Mouse (Mus musculus) heart, embryonic 14.5 days (tissue): ENCODE data around the gene Elmo1. TPM values are rescaled to one million over a fixed set of nuclear protein-coding genes. Genes with fewer than 3 reads are reported as not detected.
A peak's percentile ranks its signal among the peaks of the same experiment; 100 is the strongest.

ENCODE experiments used
- ATAC-seq: fragments of 200-750 bp; cut with Nextera tagmentation; 2 replicates; pipeline ENCODE4 v1.8.0; 2017; ENCODE audit warnings: low read depth, moderate TSS enrichment; ENCODE audit not compliant: insufficient number of reproducible peaks, insufficient read depth, low FRiP score
- H3K27ac ChIP-seq, 2 experiments: fragments of 200-500 bp in 1 of 2; fragments of 300-500 bp in 1 of 2; sonication (generic) in 1 of 2; replicated peaks in 1 of 2; 2 replicates each; pipeline ENCODE4 v1.5.1; 2012 to 2014; ENCODE audit warnings: low read depth in 2 of 2, low read length in 2 of 2, control low read depth in 1 of 2, mild to moderate bottlenecking in 1 of 2, mixed read lengths in 1 of 2; ENCODE audit not compliant: control insufficient read depth in 1 of 2, insufficient read depth in 1 of 2
- H3K27me3 ChIP-seq: fragments of 300-500 bp; sonication (generic); 2 replicates; pipeline ENCODE4 v1.6.1; 2014; ENCODE audit warnings: mild to moderate bottlenecking, low read length, control low read depth; ENCODE audit not compliant: control insufficient read depth, insufficient read depth
- H3K36me3 ChIP-seq: fragments of 300-500 bp; sonication (generic); 2 replicates; pipeline ENCODE4 v1.6.1; 2014; ENCODE audit warnings: mild to moderate bottlenecking, control low read depth, low read length, mixed read lengths; ENCODE audit not compliant: control insufficient read depth, insufficient read depth
- H3K4me1 ChIP-seq, 2 experiments: fragments of 200-500 bp in 1 of 2; fragments of 300-500 bp in 1 of 2; sonication (generic) in 1 of 2; 2 replicates each; pipeline ENCODE4 v1.6.1; 2012 to 2014; ENCODE audit warnings: low read length in 2 of 2, control low read depth in 1 of 2, mixed read lengths in 1 of 2; ENCODE audit not compliant: control insufficient read depth in 2 of 2, insufficient read depth in 2 of 2
- H3K4me2 ChIP-seq: fragments of 300-500 bp; sonication (generic); 2 replicates; pipeline ENCODE4 v1.6.1; 2014; ENCODE audit warnings: mild to moderate bottlenecking, low read length
- H3K4me3 ChIP-seq, 2 experiments: fragments of 200-500 bp in 1 of 2; fragments of 300-500 bp in 1 of 2; sonication (generic) in 1 of 2; 2 replicates each; pipeline ENCODE4 v1.5.1; 2012 to 2014; ENCODE audit warnings: low read length in 2 of 2, mild to moderate bottlenecking in 2 of 2, control low read depth in 1 of 2, low read depth in 1 of 2, moderate library complexity in 1 of 2; ENCODE audit not compliant: control insufficient read depth in 1 of 2, insufficient read depth in 1 of 2
- H3K9ac ChIP-seq: fragments of 300-500 bp; sonication (generic); 2 replicates; pipeline ENCODE4 v1.6.1; 2014; ENCODE audit warnings: mild to moderate bottlenecking, low read length
- H3K9me3 ChIP-seq: fragments of 300-500 bp; sonication (generic); 2 replicates; pipeline ENCODE4 v1.6.1; 2016; ENCODE audit warnings: low read length, control low read depth; ENCODE audit not compliant: control insufficient read depth
- WGBS: fragments of 180-500 bp; shearing (Covaris S2); extraction: QIAGEN DNeasy Blood & Tissue Kit; methylation state at CpG from one replicate; pipeline ENCODE4 v1.1.7; 2014; 5-methylcytosine and 5-hydroxymethylcytosine counted together
- polyA plus RNA-seq: library from polyadenylated mRNA; unstranded; fragments of >200 nt; fragmentation: Nextera tagmentation; extraction: Ambion mirVana; gene quantifications from 2 replicates; pipeline ENCODE4 v1.2.1, GENCODE M21; 2014

The Elmo1 gene
- polyA plus RNA-seq, 1 experiment from 2014 or later = 10.4 TPM

GRCm38 (mm10) chr13:20598618-20599017 lies 508.2 kb downstream of the Elmo1 start:
- Histone ChIP-seq H3K27ac (peak overlapping the region; percentile 15 to 22; a peak in 2 of 4 replicates), H3K4me3 (no peak overlapping the region), H3K36me3 (no peaks in the 10 kb centered on the region), H3K9me3 (no peaks in the 10 kb centered on the region), H3K9ac (no peak overlapping the region), H3K4me2 (no peak overlapping the region), H3K4me1 (peaks cover 18 to 30% of the 10 kb centered on the region in 2 experiments), H3K27me3 (no peaks in the 10 kb centered on the region)
- ATAC-seq = no peak
- 45% methylated on average over 3 of the region's 3 CpGs for WGBS

- Histone ChIP-seq H3K9ac (no peak overlapping the region), H3K4me3 (no peak overlapping the region), H3K36me3 (no peaks in the 10 kb centered on the region), H3K4me1 (peaks cover 18 to 30% of the 10 kb centered on the region in 2 experiments), H3K27ac (0 out of 4 replicates have a peak overlapping the region, but pooled peaks of 1 of the 2 experiments have one; percentile 6), H3K27me3 (no peaks in the 10 kb centered on the region), H3K4me2 (no peak overlapping the region), H3K9me3 (no peaks in the 10 kb centered on the region)
- ATAC-seq = no peak
- WGBS = 63% methylated on average over 6 of the region's 6 CpGs
Observed at GRCm38 (mm10) chr13:20600246-20600645, 509.9 kb downstream of the Elmo1 start.

- H3K4me3 ChIP-seq = no peak overlapping the region
- WGBS = 18% methylated on average over 1 of the region's 1 CpGs
- H3K4me1 ChIP-seq = peaks cover 18 to 30% of the 10 kb centered on the region in 2 experiments
Observed at GRCm38 (mm10) chr13:20601421-20601820, 511.0 kb downstream of the Elmo1 start.

GRCm38 (mm10) chr13:20606891-20607290 lies 516.5 kb downstream of the Elmo1 start:
- 87% methylated on average over 3 of the region's 3 CpGs for WGBS

More at GRCm38 (mm10) chr13:20601421-20601820, 511.0 kb downstream of the Elmo1 start:
- ATAC-seq = no peak
- no peaks in the 10 kb centered on the region for H3K9me3 ChIP-seq
- no peak overlapping the region for H3K27ac ChIP-seq
- H3K36me3 ChIP-seq = no peaks in the 10 kb centered on the region
- H3K27me3 ChIP-seq = no peaks in the 10 kb centered on the region
- no peak overlapping the region for H3K9ac ChIP-seq
- no peak overlapping the region for H3K4me2 ChIP-seq

GRCm38 (mm10) chr13:20609003-20609688 lies 518.8 kb downstream of the Elmo1 start:
- Histone ChIP-seq H3K4me1 (peaks cover 0 to 10% of the 10 kb centered on the region in 2 experiments; a peak in 2 of 4 replicates), H3K27me3 (no peaks in the 10 kb centered on the region), H3K27ac (no peak overlapping the region), H3K9me3 (no peaks in the 10 kb centered on the region), H3K36me3 (no peaks in the 10 kb centered on the region), H3K4me3 (no peak overlapping the region), H3K4me2 (no peak overlapping the region), H3K9ac (no peak overlapping the region)
- no peak for ATAC-seq
- 59% methylated on average over 3 of the region's 3 CpGs for WGBS

More at GRCm38 (mm10) chr13:20606891-20607290, 516.5 kb downstream of the Elmo1 start:
- no peaks in the 10 kb centered on the region for H3K9me3 ChIP-seq
- H3K4me2 ChIP-seq = no peak overlapping the region
- no peaks in the 10 kb centered on the region for H3K36me3 ChIP-seq
- peaks cover 0 to under 1% of the 10 kb centered on the region in 2 experiments; a peak in 1 of 4 replicates for H3K4me1 ChIP-seq
- no peak overlapping the region for H3K9ac ChIP-seq
- ATAC-seq = no peak
- H3K4me3 ChIP-seq = no peak overlapping the region
- H3K27me3 ChIP-seq = no peaks in the 10 kb centered on the region
- H3K27ac ChIP-seq = no peak overlapping the region

GRCm38 (mm10) chr13:20615596-20616469 lies 525.4 kb downstream of the Elmo1 start:
- no peak for ATAC-seq
- peaks cover 4 to 20% of the 10 kb centered on the region in 2 experiments for H3K4me1 ChIP-seq
- no peaks in the 10 kb centered on the region for H3K27me3 ChIP-seq
- no peak overlapping the region for H3K9ac ChIP-seq
- H3K4me2 ChIP-seq = no peak overlapping the region
- H3K36me3 ChIP-seq = no peaks in the 10 kb centered on the region
- no peak overlapping the region for H3K4me3 ChIP-seq
- WGBS = 52% methylated on average over 10 of the region's 10 CpGs
- H3K27ac ChIP-seq = no peak overlapping the region
- H3K9me3 ChIP-seq = no peaks in the 10 kb centered on the region

GRCm38 (mm10) chr13:20619946-20620345 lies 529.5 kb downstream of the Elmo1 start:
- 85% methylated on average over 5 of the region's 5 CpGs for WGBS
- no peaks in the 10 kb centered on the region for H3K9me3 ChIP-seq
- H3K36me3 ChIP-seq = no peaks in the 10 kb centered on the region
- no peak overlapping the region for H3K9ac ChIP-seq
- no peak overlapping the region for H3K4me2 ChIP-seq
- H3K27ac ChIP-seq = no peak overlapping the region
- H3K4me1 ChIP-seq = peaks cover 4 to 10% of the 10 kb centered on the region in 2 experiments; a peak in 3 of 4 replicates
- no peak for ATAC-seq
- no peaks in the 10 kb centered on the region for H3K27me3 ChIP-seq
- no peak overlapping the region for H3K4me3 ChIP-seq
